In genomic region chr11:49778844-49779243, GRCm38 (mm10) we compare ENCODE assay signal across 16 mouse cellular contexts. TPM values are rescaled to one million over a fixed set of nuclear protein-coding genes. Genes with fewer than 3 reads are reported as not detected.
DNase-seq lines count a peak whose midpoint lies in the region; ATAC-seq and TF ChIP-seq lines count a peak whose summit lies in the region.
"Had no signal": no experiment of that assay in that cellular context is flagged by ENCODE, and none has a peak within 500 bp of the region (broad histone marks: within the 10 kb centered on the region; RNA-seq: fewer than 3 reads in every experiment).

No protein-coding gene starts in this region.

- H3K9ac ChIP-seq in midbrain, postnatal 0 days (replicated peaks; ENCODE audit: low read length, poor library complexity, severe bottlenecking), result no peak overlapping the region
- H3K9ac ChIP-seq: liver, postnatal 0 days; neural tube, embryonic 12.5 days had no signal

- 89% methylated on average over 6 of the region's 6 CpGs for WGBS in midbrain, postnatal 0 days
- WGBS in midbrain, embryonic 10.5 days, result 92% methylated on average over 6 of the region's 6 CpGs

- intact Hi-C loops in heart, postnatal 14 days (cut with DNase I), result no loop called here

- H3K27me3 ChIP-seq in midbrain, postnatal 0 days (ENCODE audit: insufficient read depth, low read length), result no peaks in the 10 kb centered on the region
- no peaks in the 10 kb centered on the region for H3K27me3 ChIP-seq in midbrain, embryonic 10.5 days (ENCODE audit: low read depth, poor library complexity, severe bottlenecking)
- H3K27me3 ChIP-seq: neural tube, embryonic 12.5 days had no signal

- no peak for TF ChIP-seq CTCF in midbrain, postnatal 0 days (IDR thresholded peaks at IDR 0.05)

- peak; percentile 25 to 28 for DNase-seq in heart, postnatal 14 days
- DNase-seq in heart, adult 8-10 months (ENCODE audit: low spot score), result no peak
- DNase-seq in midbrain, postnatal 0 days (ENCODE audit: low spot score), result peak; percentile 62
- no peak for DNase-seq in midbrain, embryonic 10.5 days (ENCODE audit: low spot score)
- peak; percentile 16 for DNase-seq in cerebellum, adult 8-10 months
- no peak for DNase-seq in embryo, embryonic 9.5 days (ENCODE audit: extremely low spot score)
- DNase-seq: kidney, adult 11 months; liver, postnatal 0 days; right cerebral cortex, adult 18-20 months had no signal

- no peak; the same call in 1 of the 2 replicates for ATAC-seq in midbrain, postnatal 0 days (ENCODE audit: low FRiP score)
- no peak for ATAC-seq in megakaryocyte progenitor cell, adult 5-6 weeks (replicated peaks; ENCODE audit: poor library complexity)
- ATAC-seq: liver, postnatal 0 days had no signal

- no peaks in the 10 kb centered on the region for H3K9me3 ChIP-seq in midbrain, postnatal 0 days (ENCODE audit: low read length)
- H3K9me3 ChIP-seq in midbrain, embryonic 10.5 days (replicated peaks), result no peaks in the 10 kb centered on the region
- H3K9me3 ChIP-seq: limb, embryonic 10.5 days; neural tube, embryonic 12.5 days had no signal

- no peak overlapping the region for H3K4me3 ChIP-seq in midbrain, postnatal 0 days (ENCODE audit: low read depth, low read length)
- H3K4me3 ChIP-seq in midbrain, embryonic 10.5 days, result no peak overlapping the region
- H3K4me3 ChIP-seq: heart, adult 2 months; layer of hippocampus, adult 2 months; limb, embryonic 10.5 days; neural tube, embryonic 12.5 days had no signal

- no peaks in the 10 kb centered on the region for H3K4me1 ChIP-seq in midbrain, postnatal 0 days (ENCODE audit: insufficient read depth, low read length)
- H3K4me1 ChIP-seq in midbrain, embryonic 10.5 days, result peaks cover 11% of the 10 kb centered on the region
- H3K4me1 ChIP-seq: neural tube, embryonic 12.5 days had no signal

- no peak overlapping the region for H3K4me2 ChIP-seq in midbrain, postnatal 0 days (ENCODE audit: low read depth, low read length, poor library complexity, severe bottlenecking)
- H3K4me2 ChIP-seq: neural tube, embryonic 12.5 days had no signal

- H3K27ac ChIP-seq in midbrain, postnatal 0 days (ENCODE audit: low read depth, low read length), result no peak overlapping the region
- H3K27ac ChIP-seq in midbrain, embryonic 10.5 days (replicated peaks), result no peak overlapping the region
- H3K27ac ChIP-seq: heart, adult 2 months; kidney, postnatal 0 days; layer of hippocampus, adult 2 months; limb, embryonic 10.5 days; neural tube, embryonic 12.5 days; stomach, postnatal 0 days had no signal

- no peaks in the 10 kb centered on the region for H3K36me3 ChIP-seq in midbrain, postnatal 0 days (ENCODE audit: insufficient read depth, low read length)
- H3K36me3 ChIP-seq in midbrain, embryonic 10.5 days, result no peaks in the 10 kb centered on the region
- H3K36me3 ChIP-seq: limb, embryonic 10.5 days; neural tube, embryonic 12.5 days had no signal

RNA-seq across cellular contexts. Expression of gene Gfpt2, which starts 15.1 kb away (rescaled TPM):
- 10 to 100 TPM; 15.8 to 17.5 TPM for total RNA-seq in heart, postnatal 14 days (2021)
- total RNA-seq in heart, adult 8-10 months (2022), result 10 to 100 TPM in 1 of 4 experiments, 1 to 10 TPM in 3; 6.6 to 12.9 (median 8.8) TPM
- 3.1 and 6.0 TPM in 2 replicates for total RNA-seq in midbrain, postnatal 0 days (2014; rRNA removed)
- 3.9 and 4.3 TPM in 2 replicates for polyA plus RNA-seq in midbrain, postnatal 0 days (2015; fragmentation: Nextera tagmentation; extraction: Ambion mirVana)
- 13.9 and 16.7 TPM in 2 replicates for polyA plus RNA-seq in midbrain, embryonic 10.5 days (2016; fragmentation: Nextera tagmentation; extraction: Ambion mirVana)
- total RNA-seq in megakaryocyte progenitor cell, adult 5-6 weeks (2015), result 0.24 and 0.39 TPM in 2 replicates
- total RNA-seq in megakaryocyte progenitor cell, adult 5-6 weeks (2017), result 0.37 TPM in 1 of 2 replicates, not detected in the other

Comparison
In these comparisons a context has a peak if more than half of its experiments do, and no peak if none do; other contexts are left out.
1. DNase-seq: peak in heart, postnatal 14 days (2 of 2), midbrain, postnatal 0 days (single experiment) and cerebellum, adult 8-10 months (single experiment); none in heart, adult 8-10 months (single experiment), midbrain, embryonic 10.5 days (single experiment) and embryo, embryonic 9.5 days (single experiment).